Mouse (Mus musculus): Measurements from ENCODE around the gene Crybg3. TPM values are rescaled to one million over a fixed set of nuclear protein-coding genes. Genes with fewer than 3 reads are reported as not detected.

Crybg3 gene
- polyA plus RNA-seq, 1 experiment from 2014 or later, result 1.5 TPM

DNA sequence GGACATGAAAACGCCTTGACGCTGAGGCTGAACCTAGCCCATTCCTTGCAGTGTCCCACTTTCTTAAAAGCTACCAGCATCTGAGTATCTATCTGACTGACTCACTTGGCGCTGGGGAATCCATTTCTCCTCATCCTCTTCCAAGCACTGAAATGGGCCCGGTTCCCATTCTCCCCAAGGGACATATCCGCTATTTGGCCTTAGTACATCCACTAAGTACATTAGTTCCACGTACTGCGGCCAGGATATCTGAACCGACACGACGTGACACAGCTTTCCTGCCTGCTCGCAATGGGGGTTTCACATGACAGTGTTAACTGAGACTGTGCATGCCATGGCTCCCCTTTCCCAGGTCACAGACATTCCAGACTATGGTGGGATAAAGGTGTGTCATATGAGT, 66.4 kb downstream of the Crybg3 start:
- no peaks in the 10 kb centered on the region for H3K36me3 ChIP-seq (ENCODE audit: control insufficient read depth, insufficient read depth, low read length)
- WGBS, result 94% methylated on average over 11 of the region's 11 CpGs
- no peaks in the 10 kb centered on the region for H3K9me3 ChIP-seq (replicated peaks; ENCODE audit: control insufficient read depth, low read length)
- no peak overlapping the region for H3K9ac ChIP-seq (ENCODE audit: low read length)
- DNase-seq (ENCODE audit: low spot score) (no peak), ATAC-seq (no peak)
- H3K4me1 ChIP-seq (ENCODE audit: control insufficient read depth, insufficient read depth, low read length), result no peaks in the 10 kb centered on the region
- H3K4me3 ChIP-seq (ENCODE audit: low read depth, low read length), result no peak overlapping the region
- no peak overlapping the region for H3K27ac ChIP-seq (ENCODE audit: low read depth, low read length)
- H3K27me3 ChIP-seq (replicated peaks; ENCODE audit: control insufficient read depth, insufficient read depth, low read length), result no peaks in the 10 kb centered on the region
- H3K4me2 ChIP-seq (ENCODE audit: low read length), result no peak overlapping the region

DNA sequence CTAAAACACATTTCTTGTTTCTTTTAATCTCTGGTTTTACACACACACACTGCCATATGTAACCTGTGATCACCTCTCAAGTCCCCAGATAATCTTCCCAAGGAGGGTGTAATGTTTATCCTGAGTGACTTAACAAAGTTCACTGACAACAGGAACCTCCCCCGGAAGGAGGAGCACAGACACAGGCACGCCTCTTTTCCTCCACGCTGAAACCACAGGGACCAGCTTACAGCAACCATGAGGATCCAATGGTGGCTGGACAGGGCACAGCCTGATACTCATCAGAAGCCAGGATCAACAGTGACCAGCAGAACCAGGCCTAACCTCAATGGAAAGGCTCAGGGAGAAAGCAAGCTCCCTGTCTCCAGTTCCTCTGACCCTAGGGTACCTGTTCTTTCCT, 68.2 kb downstream of the Crybg3 start:
- DNase-seq (ENCODE audit: low spot score), result no peak
- no peaks in the 10 kb centered on the region for H3K9me3 ChIP-seq (replicated peaks; ENCODE audit: control insufficient read depth, low read length)
- no peak overlapping the region for H3K9ac ChIP-seq (ENCODE audit: low read length)
- H3K36me3 ChIP-seq (ENCODE audit: control insufficient read depth, insufficient read depth, low read length), result no peaks in the 10 kb centered on the region
- H3K4me3 ChIP-seq (ENCODE audit: low read depth, low read length), result no peak overlapping the region
- ATAC-seq, result no peak
- H3K27ac ChIP-seq (ENCODE audit: low read depth, low read length), result no peak overlapping the region
- H3K4me1 ChIP-seq (ENCODE audit: control insufficient read depth, insufficient read depth, low read length), result no peaks in the 10 kb centered on the region
- no peak overlapping the region for H3K4me2 ChIP-seq (ENCODE audit: low read length)
- H3K27me3 ChIP-seq (replicated peaks; ENCODE audit: control insufficient read depth, insufficient read depth, low read length), result no peaks in the 10 kb centered on the region
- 46% methylated on average over 3 of the region's 3 CpGs for WGBS

DNA sequence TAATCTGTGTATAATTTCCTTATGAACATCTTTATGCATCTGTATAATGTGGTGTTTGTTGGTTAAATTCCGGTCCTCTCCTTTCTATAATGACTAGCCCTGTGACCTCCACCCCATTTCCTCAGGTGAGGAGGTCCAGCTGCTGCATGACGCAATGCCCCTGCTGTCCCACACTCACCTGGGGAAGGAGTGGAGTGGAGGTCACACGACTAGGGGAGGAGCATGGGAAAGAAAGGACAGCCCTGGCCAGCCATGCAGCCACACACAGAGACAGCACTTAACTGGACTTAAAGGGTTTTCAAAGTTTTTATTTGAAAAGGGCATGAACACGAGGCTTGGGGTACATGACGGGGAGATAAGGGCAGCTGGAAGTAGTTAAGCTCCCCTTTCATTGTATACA, 69.5 kb downstream of the Crybg3 start:
- Histone ChIP-seq H3K36me3 (ENCODE audit: control insufficient read depth, insufficient read depth, low read length) (no peaks in the 10 kb centered on the region), H3K27ac (ENCODE audit: low read depth, low read length) (no peak overlapping the region), H3K9me3 (replicated peaks; ENCODE audit: control insufficient read depth, low read length) (no peaks in the 10 kb centered on the region), H3K4me3 (ENCODE audit: low read depth, low read length) (no peak overlapping the region), H3K9ac (ENCODE audit: low read length) (no peak overlapping the region), H3K27me3 (replicated peaks; ENCODE audit: control insufficient read depth, insufficient read depth, low read length) (no peaks in the 10 kb centered on the region), H3K4me1 (ENCODE audit: control insufficient read depth, insufficient read depth, low read length) (no peaks in the 10 kb centered on the region), H3K4me2 (ENCODE audit: low read length) (no peak overlapping the region)
- WGBS, result 81% methylated on average over 5 of the region's 5 CpGs
- DNase-seq (ENCODE audit: low spot score) (no peak), ATAC-seq (no peak)

DNA sequence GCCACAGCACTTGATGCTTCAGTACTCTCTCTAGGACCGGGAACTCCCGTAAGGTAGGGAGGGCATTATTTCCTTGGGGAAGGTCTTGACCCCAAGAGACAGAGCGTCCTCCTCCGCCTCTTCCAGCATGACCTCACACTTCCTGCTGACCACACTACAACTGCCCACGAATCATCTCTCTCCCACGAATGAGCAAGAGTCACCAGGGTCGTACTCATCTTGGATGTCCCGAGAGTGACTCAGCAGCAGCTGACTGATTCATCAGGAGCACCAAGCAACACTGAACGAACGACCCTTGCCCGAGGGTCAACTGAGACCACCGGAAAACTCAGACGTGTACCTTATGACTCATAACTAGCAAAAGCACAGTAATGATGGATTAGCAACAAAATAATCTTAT, 71.2 kb downstream of the Crybg3 start:
- no peaks in the 10 kb centered on the region for H3K9me3 ChIP-seq (replicated peaks; ENCODE audit: control insufficient read depth, low read length)
- 95% methylated on average over 13 of the region's 13 CpGs for WGBS
- ATAC-seq, result no peak
- no peaks in the 10 kb centered on the region for H3K4me1 ChIP-seq (ENCODE audit: control insufficient read depth, insufficient read depth, low read length)
- no peak overlapping the region for H3K9ac ChIP-seq (ENCODE audit: low read length)
- H3K4me3 ChIP-seq (ENCODE audit: low read depth, low read length), result no peak overlapping the region
- H3K36me3 ChIP-seq (ENCODE audit: control insufficient read depth, insufficient read depth, low read length), result no peaks in the 10 kb centered on the region
- no peak overlapping the region for H3K27ac ChIP-seq (ENCODE audit: low read depth, low read length)
- no peak overlapping the region for H3K4me2 ChIP-seq (ENCODE audit: low read length)
- H3K27me3 ChIP-seq (replicated peaks; ENCODE audit: control insufficient read depth, insufficient read depth, low read length), result no peaks in the 10 kb centered on the region
- DNase-seq (ENCODE audit: low spot score), result no peak

- Histone ChIP-seq H3K9me3 (replicated peaks; ENCODE audit: control insufficient read depth, low read length) (no peaks in the 10 kb centered on the region), H3K9ac (ENCODE audit: low read length) (no peak overlapping the region), H3K4me1 (ENCODE audit: control insufficient read depth, insufficient read depth, low read length) (no peaks in the 10 kb centered on the region), H3K4me3 (ENCODE audit: low read depth, low read length) (no peak overlapping the region), H3K4me2 (ENCODE audit: low read length) (no peak overlapping the region), H3K27ac (ENCODE audit: low read depth, low read length) (no peak overlapping the region), H3K36me3 (ENCODE audit: control insufficient read depth, insufficient read depth, low read length) (no peaks in the 10 kb centered on the region), H3K27me3 (replicated peaks; ENCODE audit: control insufficient read depth, insufficient read depth, low read length) (no peaks in the 10 kb centered on the region)
- DNase-seq (ENCODE audit: low spot score), result no peak
- ATAC-seq, result no peak
- WGBS, result 81% methylated on average over 6 of the region's 6 CpGs
Observed at GRCm38 (mm10) chr16:59526939-59527338, 73.8 kb downstream of the Crybg3 start.

DNA sequence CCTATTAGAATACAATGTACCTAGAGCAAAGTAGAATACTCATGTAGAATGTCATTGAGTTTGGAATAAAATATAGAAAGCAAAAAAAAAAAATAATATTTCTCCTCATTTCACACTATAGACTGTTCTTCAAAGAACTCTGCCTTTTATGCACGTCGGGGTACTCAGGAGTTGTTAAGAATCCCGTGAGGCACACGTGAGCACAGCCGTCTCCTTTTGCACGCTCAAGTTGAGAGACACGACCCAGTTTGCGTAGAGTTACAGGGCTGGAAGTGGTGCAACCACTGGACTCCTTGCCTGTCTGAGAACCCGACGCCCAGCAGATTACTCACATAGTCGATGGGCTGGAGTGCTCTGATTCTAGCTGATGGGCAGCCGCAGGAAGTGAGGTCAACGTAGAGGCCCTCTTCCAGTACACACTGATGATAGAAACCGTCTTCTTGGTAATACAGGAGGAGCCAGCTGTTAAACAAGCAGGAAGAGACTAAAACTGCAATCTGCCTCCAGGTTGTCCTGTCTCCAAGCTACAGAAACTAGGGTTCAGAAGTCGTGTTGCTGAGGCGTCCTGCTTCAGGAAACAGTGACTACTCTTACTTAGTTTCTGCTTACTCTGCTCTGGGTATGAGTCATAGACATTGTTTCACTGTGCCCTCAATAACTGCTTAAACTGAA, 78.9 kb downstream of the Crybg3 start:
- no peak overlapping the region for H3K9ac ChIP-seq (ENCODE audit: low read length)
- WGBS, result 94% methylated on average over 16 of the region's 16 CpGs

GRCm38 (mm10) chr16:59517447-59518219, 83.1 kb downstream of the Crybg3 start:
- no peak overlapping the region for H3K4me3 ChIP-seq (ENCODE audit: low read depth, low read length)
- H3K4me2 ChIP-seq (ENCODE audit: low read length), result no peak overlapping the region
- H3K36me3 ChIP-seq (ENCODE audit: control insufficient read depth, insufficient read depth, low read length), result no peaks in the 10 kb centered on the region
- ATAC-seq (no peak), DNase-seq (ENCODE audit: low spot score) (no peak)
- 88% methylated on average over 15 of the region's 15 CpGs for WGBS
- H3K9me3 ChIP-seq (replicated peaks; ENCODE audit: control insufficient read depth, low read length), result no peaks in the 10 kb centered on the region
- no peaks in the 10 kb centered on the region for H3K4me1 ChIP-seq (ENCODE audit: control insufficient read depth, insufficient read depth, low read length)
- no peaks in the 10 kb centered on the region for H3K27me3 ChIP-seq (replicated peaks; ENCODE audit: control insufficient read depth, insufficient read depth, low read length)
- no peak overlapping the region for H3K27ac ChIP-seq (ENCODE audit: low read depth, low read length)
- H3K9ac ChIP-seq (ENCODE audit: low read length), result no peak overlapping the region

More for the DNA sequence above, 78.9 kb downstream of the Crybg3 start:
- DNase-seq (ENCODE audit: low spot score), result no peak
- Histone ChIP-seq H3K4me2 (ENCODE audit: low read length) (no peak overlapping the region), H3K27ac (ENCODE audit: low read depth, low read length) (no peak overlapping the region), H3K9me3 (replicated peaks; ENCODE audit: control insufficient read depth, low read length) (no peaks in the 10 kb centered on the region), H3K27me3 (replicated peaks; ENCODE audit: control insufficient read depth, insufficient read depth, low read length) (no peaks in the 10 kb centered on the region), H3K4me3 (ENCODE audit: low read depth, low read length) (no peak overlapping the region), H3K36me3 (ENCODE audit: control insufficient read depth, insufficient read depth, low read length) (no peaks in the 10 kb centered on the region), H3K4me1 (ENCODE audit: control insufficient read depth, insufficient read depth, low read length) (no peaks in the 10 kb centered on the region)
- ATAC-seq, result no peak

DNA sequence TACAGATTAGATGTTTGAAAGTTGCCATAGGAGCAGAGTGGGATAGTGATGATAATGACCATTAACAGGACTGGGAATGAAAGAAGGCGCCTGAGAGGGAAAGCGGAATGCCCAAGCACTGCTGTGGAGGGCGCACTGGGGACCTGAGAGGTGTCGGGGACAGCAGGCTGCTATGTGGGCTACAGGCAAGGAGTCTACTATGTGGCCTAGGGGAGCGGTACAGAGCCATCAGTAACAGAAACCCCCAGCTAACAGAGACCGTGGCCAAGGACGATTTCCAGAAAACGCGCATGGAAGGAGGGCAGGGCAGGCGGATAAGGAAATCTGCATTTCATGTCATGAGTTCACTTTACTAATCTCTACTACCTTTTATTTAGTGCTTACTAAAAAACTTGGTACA, 83.8 kb downstream of the Crybg3 start:
- Histone ChIP-seq H3K4me1 (ENCODE audit: control insufficient read depth, insufficient read depth, low read length) (no peaks in the 10 kb centered on the region), H3K4me2 (ENCODE audit: low read length) (no peak overlapping the region), H3K36me3 (ENCODE audit: control insufficient read depth, insufficient read depth, low read length) (no peaks in the 10 kb centered on the region), H3K9me3 (replicated peaks; ENCODE audit: control insufficient read depth, low read length) (no peaks in the 10 kb centered on the region), H3K9ac (ENCODE audit: low read length) (no peak overlapping the region), H3K27me3 (replicated peaks; ENCODE audit: control insufficient read depth, insufficient read depth, low read length) (no peaks in the 10 kb centered on the region), H3K4me3 (ENCODE audit: low read depth, low read length) (no peak overlapping the region), H3K27ac (ENCODE audit: low read depth, low read length) (no peak overlapping the region)
- DNase-seq (ENCODE audit: low spot score), result no peak
- no peak for ATAC-seq
- WGBS, result 93% methylated on average over 10 of the region's 10 CpGs

- H3K4me2 ChIP-seq (ENCODE audit: low read length), result no peak overlapping the region
- H3K27me3 ChIP-seq (replicated peaks; ENCODE audit: control insufficient read depth, insufficient read depth, low read length), result no peaks in the 10 kb centered on the region
- H3K9ac ChIP-seq (ENCODE audit: low read length), result no peak overlapping the region
- DNase-seq (ENCODE audit: low spot score), result no peak
- WGBS, result 95% methylated on average over 5 of the region's 5 CpGs
- H3K36me3 ChIP-seq (ENCODE audit: control insufficient read depth, insufficient read depth, low read length), result no peaks in the 10 kb centered on the region
- no peaks in the 10 kb centered on the region for H3K9me3 ChIP-seq (replicated peaks; ENCODE audit: control insufficient read depth, low read length)
- H3K4me3 ChIP-seq (ENCODE audit: low read depth, low read length), result no peak overlapping the region
- ATAC-seq, result no peak
- no peak overlapping the region for H3K27ac ChIP-seq (ENCODE audit: low read depth, low read length)
- no peaks in the 10 kb centered on the region for H3K4me1 ChIP-seq (ENCODE audit: control insufficient read depth, insufficient read depth, low read length)
Observed at GRCm38 (mm10) chr16:59515169-59515568, 85.6 kb downstream of the Crybg3 start.

All from forebrain, embryonic 14.5 days (tissue).